Mouse (Mus musculus) skeletal muscle tissue, adult 2 months (tissue): ENCODE measurements around the gene Hace1.
"Not testable (repeated sequence)": the region's sequence is repeated elsewhere in the genome, so short reads cannot be mapped to it uniquely, and the experiment has no call there.

Source experiments
- DNase-seq: peaks from one replicate; pipeline ENCODE4 v3.0.0-alpha.2; 2012; ENCODE audit warnings: low read depth, low spot score

The Hace1 gene

GRCm38 (mm10) chr10:45577731-45578297 lies at the start of gene Hace1:
Hace1 (plus strand) TSS chr10:45577829.
- DNase-seq = peak; percentile 33

- DNase-seq = not testable (repeated sequence)
Measured at GRCm38 (mm10) chr10:45537334-45537733, 40.3 kb upstream of the Hace1 start.

- DNase-seq = no peak
Measured at GRCm38 (mm10) chr10:45542726-45543125, 34.9 kb upstream of the Hace1 start.

- no peak for DNase-seq
Measured at GRCm38 (mm10) chr10:45546799-45547198, 30.8 kb upstream of the Hace1 start.

GRCm38 (mm10) chr10:45578298-45578821 lies 731 bp downstream of the Hace1 start:
- no peak for DNase-seq

- no peak for DNase-seq
Measured at GRCm38 (mm10) chr10:45583310-45583709, 5.7 kb downstream of the Hace1 start.

- no peak for DNase-seq
Measured at GRCm38 (mm10) chr10:45583829-45584228, 6.2 kb downstream of the Hace1 start.

- peak; percentile 6 for DNase-seq
Measured at GRCm38 (mm10) chr10:45584311-45585102, 6.9 kb downstream of the Hace1 start.

- no peak for DNase-seq
Measured at GRCm38 (mm10) chr10:45605853-45606252, 28.2 kb downstream of the Hace1 start.

- DNase-seq = no peak
Measured at GRCm38 (mm10) chr10:45610727-45611126, 33.1 kb downstream of the Hace1 start.

GRCm38 (mm10) chr10:45616012-45616411 lies 38.4 kb downstream of the Hace1 start:
- DNase-seq = no peak

GRCm38 (mm10) chr10:45619039-45619438 lies 41.4 kb downstream of the Hace1 start:
- DNase-seq = no peak

- no peak for DNase-seq
Measured at GRCm38 (mm10) chr10:45631995-45632394, 54.4 kb downstream of the Hace1 start.

GRCm38 (mm10) chr10:45632641-45633040 lies 55.0 kb downstream of the Hace1 start:
- DNase-seq = no peak

- no peak for DNase-seq
Measured at GRCm38 (mm10) chr10:45635201-45635600, 57.6 kb downstream of the Hace1 start.

- no peak for DNase-seq
Measured at GRCm38 (mm10) chr10:45639762-45640161, 62.1 kb downstream of the Hace1 start.

- DNase-seq = no peak
Measured at GRCm38 (mm10) chr10:45654026-45654425, 76.4 kb downstream of the Hace1 start.

- DNase-seq = no peak
Measured at GRCm38 (mm10) chr10:45662015-45662414, 84.4 kb downstream of the Hace1 start.

- no peak for DNase-seq
Measured at GRCm38 (mm10) chr10:45668266-45668665, 90.6 kb downstream of the Hace1 start.

- DNase-seq = no peak
Measured at GRCm38 (mm10) chr10:45676796-45677195, 99.2 kb downstream of the Hace1 start.

GRCm38 (mm10) chr10:45686191-45686590 lies 108.6 kb downstream of the Hace1 start:
- peak; percentile 10 for DNase-seq

- DNase-seq = no peak
Measured at GRCm38 (mm10) chr10:45694931-45695330, 117.3 kb downstream of the Hace1 start.

- DNase-seq = no peak
Measured at GRCm38 (mm10) chr10:45695522-45695921, 117.9 kb downstream of the Hace1 start.
